18 mouse cellular contexts compared by ENCODE assay signal in the genomic region with DNA sequence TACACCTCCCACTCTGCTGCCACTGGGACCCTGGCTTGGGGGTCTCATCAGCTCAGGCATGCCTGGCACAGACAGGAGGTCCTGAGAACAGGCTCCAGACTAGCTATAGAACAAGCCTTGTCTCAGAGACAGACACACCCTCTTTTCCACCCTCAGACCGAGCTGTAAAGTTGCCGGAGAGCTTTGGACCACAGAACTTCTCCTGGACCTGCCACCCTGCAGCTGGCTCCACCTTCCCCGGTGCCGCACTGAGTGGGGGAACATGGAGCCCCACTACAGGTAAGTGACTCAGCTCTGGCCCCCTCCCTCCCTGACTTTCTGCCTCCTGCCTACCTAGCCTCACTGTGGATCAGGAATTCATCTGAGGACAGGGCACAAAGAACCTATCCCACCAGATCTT. TPM values are rescaled to one million over a fixed set of nuclear protein-coding genes. Genes with fewer than 3 reads are reported as not detected.
"Had no signal": no experiment of that assay in that cellular context is flagged by ENCODE, and none has a peak within 500 bp of the region (broad histone marks: within the 10 kb centered on the region; RNA-seq: fewer than 3 reads in every experiment).

No protein-coding gene starts in this region.

- H3K27ac ChIP-seq: liver, embryonic 15.5 days; lung, embryonic 15.5 days; macrophage; midbrain, embryonic 13.5 days; midbrain, embryonic 15.5 days; neural tube, embryonic 12.5 days; stomach, embryonic 15.5 days had no signal

- H3K36me3 ChIP-seq: liver, embryonic 15.5 days; lung, embryonic 15.5 days; midbrain, embryonic 13.5 days; midbrain, embryonic 15.5 days; neural tube, embryonic 12.5 days; stomach, embryonic 15.5 days had no signal

- H3K9me3 ChIP-seq: liver, embryonic 15.5 days; lung, embryonic 15.5 days; midbrain, embryonic 13.5 days; midbrain, embryonic 15.5 days; neural tube, embryonic 12.5 days; stomach, embryonic 15.5 days had no signal

- DNase-seq: liver, postnatal 0 days; lung, adult 2 months; lung, postnatal 14 days; lung, postnatal 36 days; right cerebral cortex, postnatal 14 days; thymus, adult 2 months; thymus, postnatal 25 days; thymus, postnatal 4 days had no signal

- H3K4me2 ChIP-seq: liver, embryonic 15.5 days; lung, embryonic 15.5 days; midbrain, embryonic 11.5 days; midbrain, embryonic 13.5 days; midbrain, embryonic 15.5 days; neural tube, embryonic 12.5 days; stomach, embryonic 15.5 days had no signal

- H3K9ac ChIP-seq: liver, embryonic 15.5 days; liver, postnatal 0 days; lung, embryonic 15.5 days; midbrain, embryonic 13.5 days; midbrain, embryonic 15.5 days; neural tube, embryonic 12.5 days; stomach, embryonic 15.5 days had no signal

- H3K4me3 ChIP-seq: liver, embryonic 15.5 days; lung, embryonic 15.5 days; megakaryocyte, embryonic 14.5 days; midbrain, embryonic 13.5 days; midbrain, embryonic 15.5 days; neural tube, embryonic 12.5 days; stomach, embryonic 15.5 days had no signal

- ATAC-seq: liver, postnatal 0 days; lung, postnatal 0 days; midbrain, embryonic 13.5 days; midbrain, embryonic 15.5 days had no signal

RNA-seq across cellular contexts. Expression of gene Ncmap, which starts 2.7 kb away (rescaled TPM):
- polyA plus RNA-seq: macrophage had no signal
